Mouse (Mus musculus) stomach, embryonic 16.5 days (tissue): ENCODE data around the gene Usp5. TPM values are rescaled to one million over a fixed set of nuclear protein-coding genes. Genes with fewer than 3 reads are reported as not detected.

Experiments used
- ATAC-seq: fragments of 200-750 bp; cut with Nextera tagmentation; 2 replicates; pipeline ENCODE4 v1.8.0; 2017; ENCODE audit warnings: moderate number of reproducible peaks, moderate TSS enrichment; ENCODE audit not compliant: insufficient read depth, low FRiP score
- H3K27ac ChIP-seq: fragments of 300-500 bp; sonication (generic); 2 replicates; pipeline ENCODE4 v1.5.1; 2014; ENCODE audit warnings: low read length
- H3K27me3 ChIP-seq: fragments of 300-500 bp; sonication (generic); 2 replicates; pipeline ENCODE4 v1.6.1; 2014; ENCODE audit warnings: low read length, control low read depth, mixed read lengths; ENCODE audit not compliant: control insufficient read depth, insufficient read depth
- H3K36me3 ChIP-seq: fragments of 300-500 bp; sonication (generic); 2 replicates; pipeline ENCODE4 v1.6.1; 2014; ENCODE audit warnings: low read length; ENCODE audit not compliant: control insufficient read depth, insufficient read depth
- H3K4me1 ChIP-seq: fragments of 300-500 bp; sonication (generic); 2 replicates; pipeline ENCODE4 v1.6.1; 2014; ENCODE audit warnings: low read length, control low read depth, mixed read lengths; ENCODE audit not compliant: control insufficient read depth, insufficient read depth
- H3K4me2 ChIP-seq: fragments of 300-500 bp; sonication (generic); 2 replicates; pipeline ENCODE4 v1.6.1; 2014; ENCODE audit warnings: low read depth, low read length, mixed read lengths
- H3K4me3 ChIP-seq: fragments of 300-500 bp; sonication (generic); replicated peaks from 2 replicates; pipeline ENCODE4 v1.5.1; 2014; ENCODE audit warnings: mild to moderate bottlenecking, low read length
- H3K9ac ChIP-seq: fragments of 300-500 bp; sonication (generic); 2 replicates; pipeline ENCODE4 v1.6.1; 2014; ENCODE audit warnings: low read length
- H3K9me3 ChIP-seq: fragments of 300-500 bp; sonication (generic); replicated peaks from 2 replicates; pipeline ENCODE4 v1.6.1; 2016; ENCODE audit warnings: low read length, control low read depth; ENCODE audit not compliant: control insufficient read depth
- whole genome bisulfite sequencing: fragments of 180-500 bp; shearing (Covaris S2); extraction: QIAGEN DNeasy Blood & Tissue Kit; methylation state at CpG from one replicate; pipeline ENCODE4 v1.1.7; 2014; 5-methylcytosine and 5-hydroxymethylcytosine counted together
- polyA plus RNA-seq: library from polyadenylated mRNA; unstranded; fragments of >200 nt; fragmentation: Nextera tagmentation; extraction: Ambion mirVana; gene quantifications from 2 replicates; pipeline ENCODE4 v1.2.1, GENCODE M21; 2015

The Usp5 gene
- polyA plus RNA-seq, 1 experiment from 2014 or later = 128 TPM

DNA sequence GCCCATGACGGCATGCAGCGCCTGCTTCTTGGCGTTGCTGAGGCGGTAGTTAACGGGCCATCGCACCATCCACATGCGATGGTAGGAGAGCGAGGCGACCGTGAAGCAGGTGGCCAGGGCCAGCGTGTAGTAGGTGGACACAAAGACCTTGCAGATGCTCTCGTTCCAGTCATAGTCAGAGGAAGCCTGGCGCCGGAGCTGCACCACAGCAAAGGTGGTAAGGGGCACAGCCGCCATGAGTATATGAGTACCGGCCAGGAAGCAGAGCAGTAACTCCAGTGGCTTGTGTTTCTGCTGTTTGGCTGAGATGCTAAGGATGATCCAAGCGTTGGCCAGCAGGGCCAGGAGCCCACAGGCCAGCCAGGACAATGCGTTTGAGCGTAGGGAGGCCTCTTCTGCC lies 32.0 kb upstream of the Usp5 start:
- peaks cover 17% of the 10 kb centered on the region for H3K4me1 ChIP-seq

DNA sequence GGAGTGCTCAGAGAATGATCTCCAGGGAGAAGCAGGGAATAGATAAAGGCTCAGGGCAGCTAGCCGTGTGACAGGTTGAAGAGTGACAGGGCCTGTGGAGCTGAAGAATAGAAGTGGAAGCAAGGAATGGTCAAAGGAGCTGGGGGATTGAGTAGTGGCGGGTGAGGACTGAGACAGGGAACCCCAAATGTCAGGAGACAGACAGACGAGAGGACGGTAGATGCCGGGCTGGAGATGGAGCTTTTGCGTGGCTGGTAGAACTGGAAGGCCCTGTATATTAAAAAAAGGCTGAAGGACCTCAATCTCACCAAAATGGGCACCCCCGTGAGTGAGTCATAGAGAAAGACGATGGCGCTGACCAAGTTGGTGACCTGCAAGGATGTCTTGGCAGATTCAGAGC lies 31.2 kb upstream of the Usp5 start:
- Histone ChIP-seq H3K4me3 (no peak overlapping the region), H3K9me3 (no peaks in the 10 kb centered on the region), H3K36me3 (no peaks in the 10 kb centered on the region), H3K27ac (no peak overlapping the region), H3K9ac (no peak overlapping the region), H3K4me2 (no peak overlapping the region), H3K27me3 (peaks cover 12% of the 10 kb centered on the region; the same call in 1 of the 2 replicates), H3K4me1 (peaks cover 24% of the 10 kb centered on the region)
- no peak for ATAC-seq
- WGBS = 84% methylated on average over 9 of the region's 9 CpGs

More for the DNA sequence above, 32.0 kb upstream of the Usp5 start:
- Histone ChIP-seq H3K4me2 (no peak overlapping the region), H3K9me3 (no peaks in the 10 kb centered on the region), H3K27me3 (peaks cover 12% of the 10 kb centered on the region; the same call in 1 of the 2 replicates), H3K4me3 (no peak overlapping the region), H3K9ac (no peak overlapping the region), H3K36me3 (no peaks in the 10 kb centered on the region), H3K27ac (no peak overlapping the region)
- 79% methylated on average over 19 of the region's 19 CpGs for WGBS
- no peak for ATAC-seq

DNA sequence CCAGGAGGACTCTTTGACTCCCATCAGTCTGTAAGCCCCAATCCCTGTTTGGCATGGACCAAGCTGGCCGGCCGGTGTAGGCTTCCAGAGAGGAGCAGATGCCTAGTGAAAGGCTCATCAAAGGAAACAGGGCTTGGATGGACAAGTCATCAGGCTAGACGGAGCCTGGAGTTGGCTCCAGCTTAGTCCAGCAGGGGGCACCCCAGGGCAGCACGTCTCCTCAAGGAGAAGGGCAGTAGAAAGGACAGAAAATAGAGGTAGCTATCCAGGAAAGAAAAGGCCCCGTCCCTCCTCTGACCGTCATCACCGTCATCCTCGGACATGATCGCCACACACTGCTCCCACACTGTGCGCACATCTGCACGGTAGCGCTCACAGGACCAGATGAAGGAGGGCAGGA lies 30.4 kb upstream of the Usp5 start:
- ATAC-seq = no peak
- Histone ChIP-seq H3K9ac (peak overlapping the region; percentile 51; the same call in 1 of the 2 replicates), H3K4me1 (peaks cover 24% of the 10 kb centered on the region), H3K4me2 (no peak overlapping the region), H3K27ac (no peak overlapping the region), H3K4me3 (no peak overlapping the region), H3K9me3 (no peaks in the 10 kb centered on the region), H3K36me3 (no peaks in the 10 kb centered on the region), H3K27me3 (peaks cover 8% of the 10 kb centered on the region; the same call in 1 of the 2 replicates)
- WGBS = 5% methylated on average over 12 of the region's 12 CpGs

DNA sequence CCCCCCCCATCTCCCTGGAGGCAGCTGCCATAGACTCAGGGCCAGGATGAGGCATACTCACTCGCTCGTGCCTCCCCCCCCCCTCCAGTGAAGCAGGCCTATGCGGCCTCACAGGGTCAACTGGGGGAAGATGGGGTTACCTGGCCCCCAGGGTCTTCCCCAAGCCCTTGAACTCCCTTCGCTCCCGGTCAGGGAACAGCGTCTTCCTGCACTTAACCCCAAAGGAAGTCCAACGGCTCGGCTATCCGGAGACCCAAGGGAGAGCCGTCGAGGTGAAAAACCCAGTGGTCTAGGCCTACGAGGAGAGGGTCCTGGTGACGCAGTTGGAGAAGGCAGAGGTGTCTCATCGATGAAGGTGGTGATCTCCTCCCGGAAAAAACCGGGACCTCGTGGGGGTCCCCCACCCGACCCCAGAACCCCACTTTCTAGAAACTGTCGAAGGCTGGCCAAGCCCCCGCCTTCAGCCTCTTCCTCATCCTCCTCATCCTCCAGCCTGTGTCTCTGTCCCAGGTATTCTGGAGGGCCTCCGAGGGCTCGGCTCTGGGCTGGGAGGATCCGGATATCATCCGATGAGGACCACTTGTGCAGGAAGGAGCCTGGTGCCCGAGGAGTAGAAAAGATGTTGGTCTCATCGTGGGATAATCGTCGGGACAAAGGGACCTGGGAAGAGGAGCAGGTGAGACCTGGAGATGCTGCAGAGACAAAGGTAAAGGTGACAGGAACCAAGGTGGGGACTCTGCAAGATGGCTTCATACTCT lies 29.5 kb upstream of the Usp5 start:
- Histone ChIP-seq H3K36me3 (no peaks in the 10 kb centered on the region), H3K4me1 (peaks cover 19% of the 10 kb centered on the region), H3K9ac (peak overlapping the region; percentile 94; the same call in 1 of the 2 replicates), H3K9me3 (no peaks in the 10 kb centered on the region), H3K4me3 (no peak overlapping the region), H3K27me3 (peaks cover 8% of the 10 kb centered on the region; the same call in 1 of the 2 replicates), H3K27ac (no peak overlapping the region), H3K4me2 (peak overlapping the region; percentile 81)
- no peak for ATAC-seq
- WGBS = 72% methylated on average over 27 of the region's 28 CpGs

DNA sequence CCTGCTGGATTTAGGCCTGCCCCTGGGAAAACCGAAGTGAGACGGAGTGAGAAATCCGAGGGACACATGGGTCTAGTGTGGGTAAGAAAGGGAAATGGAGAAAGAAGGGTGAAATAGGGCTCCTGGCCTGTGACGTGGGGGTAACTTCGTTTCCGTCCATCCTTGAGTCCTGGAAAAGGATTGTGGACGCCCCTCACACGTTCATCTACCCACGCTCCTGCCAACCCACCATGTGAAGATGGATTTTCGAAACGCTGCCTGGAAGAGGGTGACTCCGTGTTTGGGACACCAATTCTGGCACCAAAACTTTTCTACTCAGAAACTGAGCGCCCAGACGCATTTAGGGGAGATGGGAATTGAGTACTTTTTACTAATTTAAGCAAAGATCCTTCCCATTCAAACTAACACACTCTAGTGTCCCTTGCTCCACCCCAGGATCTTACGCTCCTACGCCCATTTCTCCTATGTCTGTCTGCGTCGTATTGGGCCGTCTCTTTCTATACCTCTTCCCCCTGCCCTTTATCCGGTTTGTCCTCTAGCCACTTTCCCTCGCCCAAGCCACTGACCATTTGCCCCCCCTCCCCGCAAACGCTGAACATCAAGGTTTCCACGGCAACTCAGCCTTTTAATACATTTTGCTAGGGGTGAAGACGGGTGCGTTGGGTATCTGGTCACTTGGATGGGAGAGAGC lies 28.7 kb upstream of the Usp5 start:
- Histone ChIP-seq H3K9ac (peak overlapping the region; percentile 94), H3K4me2 (peak overlapping the region; percentile 81), H3K27ac (peak overlapping the region; percentile 60), H3K4me3 (peak overlapping the region; percentile 77), H3K4me1 (peaks cover 18% of the 10 kb centered on the region), H3K36me3 (no peaks in the 10 kb centered on the region), H3K27me3 (peaks cover 8% of the 10 kb centered on the region; the same call in 1 of the 2 replicates), H3K9me3 (no peaks in the 10 kb centered on the region)
- no peak for ATAC-seq
- 22% methylated on average over 26 of the region's 26 CpGs for WGBS

GRCm38 (mm10) chr6:124856916-124857839 lies 27.9 kb upstream of the Usp5 start, which contains the start of gene P3h3:
Gene P3h3, minus strand, starts transcription at chr6:124857752.
- Histone ChIP-seq H3K4me2 (peak within 1 kb of the TSS; percentile 81), H3K27ac (peak within 1 kb of the TSS; percentile 95), H3K4me3 (peak within 1 kb of the TSS; percentile 77), H3K9ac (peak within 1 kb of the TSS; percentile 94), H3K36me3 (no peaks in the 10 kb centered on the region), H3K4me1 (peaks cover 18% of the 10 kb centered on the region), H3K27me3 (peaks cover 8% of the 10 kb centered on the region; the same call in 1 of the 2 replicates), H3K9me3 (no peaks in the 10 kb centered on the region)
- WGBS = under 1% methylated on average over 86 of the region's 86 CpGs
- ATAC-seq = peak; percentile 85

- Histone ChIP-seq H3K27me3 (peaks cover 8% of the 10 kb centered on the region; the same call in 1 of the 2 replicates), H3K4me2 (peak overlapping the region; percentile 81), H3K9me3 (no peaks in the 10 kb centered on the region), H3K27ac (peak overlapping the region; percentile 95), H3K36me3 (no peaks in the 10 kb centered on the region), H3K4me3 (peak overlapping the region; percentile 77), H3K9ac (peak overlapping the region; percentile 94; the same call in 1 of the 2 replicates), H3K4me1 (peaks cover 18% of the 10 kb centered on the region)
- peak; percentile 48; the same call in 1 of the 2 replicates for ATAC-seq
- WGBS = 10% methylated on average over 14 of the region's 14 CpGs
These were observed 27.0 kb upstream of the Usp5 start for GRCm38 (mm10) chr6:124856321-124856720.

DNA sequence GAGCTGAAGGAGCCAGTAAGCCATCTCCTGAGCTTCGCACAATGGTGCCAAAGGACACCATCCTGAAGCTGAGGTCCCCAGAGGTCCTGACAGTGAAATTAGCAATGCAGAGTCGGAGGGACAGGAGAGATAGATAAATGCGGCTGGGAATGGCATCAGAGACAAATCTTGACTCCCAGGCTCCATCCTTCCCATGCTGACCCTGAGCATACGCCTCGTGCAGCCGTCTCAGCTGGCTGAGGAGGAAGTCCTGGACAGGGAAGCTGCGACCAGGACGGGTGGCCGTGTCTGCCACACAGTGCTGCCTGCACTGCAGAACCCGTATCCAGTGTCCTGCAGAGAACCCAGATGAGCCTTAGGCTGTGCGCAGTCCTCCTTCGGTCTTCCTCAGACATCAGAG lies 25.4 kb upstream of the Usp5 start:
- H3K4me2 ChIP-seq = no peak overlapping the region
- no peak overlapping the region for H3K27ac ChIP-seq
- H3K27me3 ChIP-seq = peaks cover 8% of the 10 kb centered on the region; the same call in 1 of the 2 replicates
- WGBS = 68% methylated on average over 12 of the region's 12 CpGs
- no peak overlapping the region; the same call in 1 of the 2 replicates for H3K9ac ChIP-seq
- no peaks in the 10 kb centered on the region for H3K36me3 ChIP-seq
- no peak for ATAC-seq
- no peaks in the 10 kb centered on the region for H3K9me3 ChIP-seq
- no peak overlapping the region for H3K4me3 ChIP-seq
- peaks cover 18% of the 10 kb centered on the region for H3K4me1 ChIP-seq
